Mouse (Mus musculus): ENCODE data around the gene Chmp2a. TPM values are rescaled to one million over a fixed set of nuclear protein-coding genes. Genes with fewer than 3 reads are reported as not detected.

The Chmp2a gene
- polyA plus RNA-seq, 1 experiment from 2014 or later, result 199 TPM

DNA sequence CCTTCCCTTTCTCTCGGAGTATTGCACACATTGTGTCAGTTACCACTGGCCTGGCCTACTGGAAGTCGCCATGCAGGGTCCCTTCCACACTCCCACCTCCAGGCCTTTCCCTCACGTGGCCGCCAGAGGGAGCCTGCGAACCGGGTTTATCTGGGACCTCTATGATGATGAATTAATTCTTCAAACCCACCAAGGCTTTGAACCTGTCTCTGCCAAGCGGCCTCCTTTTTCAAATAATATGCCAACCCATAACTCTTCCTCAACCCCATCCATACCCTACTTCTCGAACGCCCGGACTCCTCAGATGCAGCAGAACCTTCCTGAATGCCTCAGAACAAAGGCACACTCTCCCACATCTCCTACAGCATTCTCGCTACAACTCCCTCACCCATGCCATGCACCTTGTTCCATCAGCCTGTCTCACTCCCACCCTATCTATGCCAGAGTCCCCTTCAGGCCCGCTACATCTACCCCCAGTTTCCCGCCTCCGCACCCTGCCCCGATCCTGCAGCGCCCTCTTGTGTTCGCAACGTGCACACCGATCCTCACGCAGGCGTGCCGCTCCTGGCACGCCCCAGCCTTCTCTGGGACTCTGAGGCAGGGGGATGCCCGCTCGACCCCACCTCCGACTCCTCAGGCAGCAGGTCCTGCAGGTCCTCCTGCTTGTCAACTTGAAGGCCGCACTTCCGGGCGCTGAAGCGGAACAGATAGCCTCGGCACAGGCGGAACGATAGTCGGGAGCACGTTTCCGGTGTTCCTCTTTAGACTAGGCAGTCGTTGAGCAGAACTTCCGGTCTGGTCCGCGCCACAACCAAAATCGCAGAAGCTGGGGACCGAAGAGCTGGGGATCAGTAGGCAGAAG is 25.2 kb downstream of the Chmp2a start:
- Histone ChIP-seq H3K4me2 (ENCODE audit: low read depth, low read length) (peak overlapping the region; percentile 59), H3K36me3 (ENCODE audit: control insufficient read depth, insufficient read depth, low read length) (peaks cover 15% of the 10 kb centered on the region; the same call in 1 of the 2 replicates), H3K9me3 (ENCODE audit: control insufficient read depth, low read length) (no peaks in the 10 kb centered on the region), H3K4me3 (ENCODE audit: low read depth, low read length) (peak overlapping the region; percentile 79), H3K4me1 (ENCODE audit: control insufficient read depth, insufficient read depth, low read length) (peaks cover 10% of the 10 kb centered on the region; the same call in 1 of the 2 replicates), H3K27me3 (ENCODE audit: control insufficient read depth, insufficient read depth, low read length) (no peaks in the 10 kb centered on the region), H3K27ac (ENCODE audit: low read depth, low read length) (peak overlapping the region; percentile 88), H3K9ac (replicated peaks; ENCODE audit: low read depth, low read length) (peak overlapping the region; percentile 83)
- under 1% methylated on average over 42 of the region's 42 CpGs for WGBS
- peak; percentile 91 for ATAC-seq (ENCODE audit: low read depth)

DNA sequence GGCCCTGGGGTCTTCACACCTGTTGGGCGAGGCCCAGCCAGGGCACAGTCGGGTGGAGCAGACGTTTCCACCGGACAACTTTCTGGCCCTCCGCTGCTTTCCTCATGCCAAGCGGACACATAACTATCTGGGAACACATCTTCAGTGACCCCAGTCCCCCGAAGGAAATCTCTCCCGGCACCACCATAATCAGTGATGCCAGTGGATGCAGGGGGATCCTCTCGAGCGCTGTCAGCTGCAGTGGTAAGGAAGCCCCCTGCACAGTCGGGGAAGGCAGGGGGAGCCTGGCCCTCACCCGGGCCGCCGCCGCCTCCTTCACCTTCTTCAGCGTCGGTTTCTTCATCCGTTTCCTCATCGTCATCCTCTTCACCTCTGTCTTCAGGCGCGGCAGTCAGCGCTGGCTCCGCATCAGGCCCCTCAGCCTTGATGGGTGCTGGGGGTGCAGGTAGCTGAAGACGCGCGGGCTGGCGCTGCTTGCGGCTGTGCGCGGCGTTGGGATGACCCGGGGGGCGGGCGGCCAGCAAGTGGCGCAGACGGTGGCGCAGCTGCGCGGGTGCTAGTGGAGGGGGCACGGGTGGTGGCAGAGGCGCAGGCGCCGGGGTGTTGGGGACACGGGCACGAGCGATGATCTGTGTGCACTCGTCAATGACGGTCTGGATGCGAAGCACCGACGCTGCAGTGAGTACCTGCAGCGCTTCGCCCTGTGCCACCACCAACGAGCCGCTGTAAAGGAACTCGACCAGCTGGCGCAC is 27.1 kb downstream of the Chmp2a start:
- H3K4me1 ChIP-seq (ENCODE audit: control insufficient read depth, insufficient read depth, low read length), result peaks cover 10% of the 10 kb centered on the region; the same call in 1 of the 2 replicates
- no peak overlapping the region for H3K27ac ChIP-seq (ENCODE audit: low read depth, low read length)
- ATAC-seq (ENCODE audit: low read depth), result no peak
- H3K4me3 ChIP-seq (ENCODE audit: low read depth, low read length), result 0 out of 2 replicates have a peak overlapping the region, but pooled peaks have one; percentile 6
- no peaks in the 10 kb centered on the region for H3K9me3 ChIP-seq (ENCODE audit: control insufficient read depth, low read length)
- H3K9ac ChIP-seq (replicated peaks; ENCODE audit: low read depth, low read length), result peak overlapping the region; percentile 41
- H3K27me3 ChIP-seq (ENCODE audit: control insufficient read depth, insufficient read depth, low read length), result no peaks in the 10 kb centered on the region
- 33% methylated on average over 56 of the region's 57 CpGs for WGBS
- peaks cover 15% of the 10 kb centered on the region; the same call in 1 of the 2 replicates for H3K36me3 ChIP-seq (ENCODE audit: control insufficient read depth, insufficient read depth, low read length)
- peak overlapping the region; percentile 24; the same call in 1 of the 2 replicates for H3K4me2 ChIP-seq (ENCODE audit: low read depth, low read length)

DNA sequence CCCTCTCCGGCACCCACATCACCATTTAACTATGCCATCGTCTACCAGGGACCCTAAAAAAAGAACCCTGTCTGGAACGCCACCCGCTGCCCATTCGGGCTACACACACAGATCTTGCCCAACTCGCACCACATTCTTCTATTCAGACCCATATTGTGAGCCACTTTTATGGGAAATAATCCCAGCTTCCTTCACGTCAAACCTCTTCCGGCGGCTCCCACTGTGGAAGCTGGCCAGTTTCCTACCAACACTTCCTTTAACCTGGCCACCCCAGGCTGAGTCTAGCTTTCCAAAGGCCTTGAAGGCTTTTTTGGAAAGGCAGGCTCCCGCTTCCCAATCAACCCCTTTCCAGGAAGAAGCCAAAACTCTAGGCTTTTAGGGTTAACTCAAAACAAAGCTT is 28.1 kb downstream of the Chmp2a start:
- no peak overlapping the region for H3K9ac ChIP-seq (replicated peaks; ENCODE audit: low read depth, low read length)
- peaks cover 10% of the 10 kb centered on the region; the same call in 1 of the 2 replicates for H3K4me1 ChIP-seq (ENCODE audit: control insufficient read depth, insufficient read depth, low read length)
- WGBS, result 86% methylated on average over 10 of the region's 10 CpGs
- ATAC-seq (ENCODE audit: low read depth), result no peak
- no peak overlapping the region for H3K27ac ChIP-seq (ENCODE audit: low read depth, low read length)
- no peaks in the 10 kb centered on the region for H3K27me3 ChIP-seq (ENCODE audit: control insufficient read depth, insufficient read depth, low read length)
- no peaks in the 10 kb centered on the region for H3K9me3 ChIP-seq (ENCODE audit: control insufficient read depth, low read length)
- peaks cover 15% of the 10 kb centered on the region; the same call in 1 of the 2 replicates for H3K36me3 ChIP-seq (ENCODE audit: control insufficient read depth, insufficient read depth, low read length)
- H3K4me3 ChIP-seq (ENCODE audit: low read depth, low read length), result no peak overlapping the region
- no peak overlapping the region for H3K4me2 ChIP-seq (ENCODE audit: low read depth, low read length)

DNA sequence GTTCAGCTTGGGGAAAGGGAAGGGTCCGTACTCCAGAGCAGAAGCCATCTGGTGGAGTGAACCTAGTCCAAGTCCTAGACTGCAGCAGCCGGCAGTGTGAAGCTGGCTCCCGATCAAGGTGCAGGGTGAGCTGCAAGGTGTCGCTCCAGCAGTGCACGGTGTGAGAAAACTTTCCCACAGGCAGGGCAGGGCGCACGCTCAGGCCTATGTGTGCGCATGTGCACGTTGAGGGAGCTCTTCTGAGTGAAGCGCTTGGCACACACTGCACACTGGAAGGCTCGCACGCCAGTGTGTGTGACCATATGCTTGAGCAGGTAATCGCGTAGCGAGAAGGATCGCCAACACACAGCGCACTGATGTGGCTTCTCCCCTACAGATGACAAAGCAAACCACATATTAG is 28.6 kb downstream of the Chmp2a start:
- H3K4me2 ChIP-seq (ENCODE audit: low read depth, low read length), result no peak overlapping the region
- H3K27me3 ChIP-seq (ENCODE audit: control insufficient read depth, insufficient read depth, low read length), result no peaks in the 10 kb centered on the region
- 91% methylated on average over 17 of the region's 17 CpGs for WGBS
- no peak for ATAC-seq (ENCODE audit: low read depth)
- no peaks in the 10 kb centered on the region for H3K9me3 ChIP-seq (ENCODE audit: control insufficient read depth, low read length)
- peaks cover 15% of the 10 kb centered on the region; the same call in 1 of the 2 replicates for H3K36me3 ChIP-seq (ENCODE audit: control insufficient read depth, insufficient read depth, low read length)
- no peak overlapping the region for H3K27ac ChIP-seq (ENCODE audit: low read depth, low read length)
- H3K9ac ChIP-seq (replicated peaks; ENCODE audit: low read depth, low read length), result no peak overlapping the region; the same call in 1 of the 2 replicates
- H3K4me3 ChIP-seq (ENCODE audit: low read depth, low read length), result no peak overlapping the region
- peaks cover 10% of the 10 kb centered on the region; the same call in 1 of the 2 replicates for H3K4me1 ChIP-seq (ENCODE audit: control insufficient read depth, insufficient read depth, low read length)

DNA sequence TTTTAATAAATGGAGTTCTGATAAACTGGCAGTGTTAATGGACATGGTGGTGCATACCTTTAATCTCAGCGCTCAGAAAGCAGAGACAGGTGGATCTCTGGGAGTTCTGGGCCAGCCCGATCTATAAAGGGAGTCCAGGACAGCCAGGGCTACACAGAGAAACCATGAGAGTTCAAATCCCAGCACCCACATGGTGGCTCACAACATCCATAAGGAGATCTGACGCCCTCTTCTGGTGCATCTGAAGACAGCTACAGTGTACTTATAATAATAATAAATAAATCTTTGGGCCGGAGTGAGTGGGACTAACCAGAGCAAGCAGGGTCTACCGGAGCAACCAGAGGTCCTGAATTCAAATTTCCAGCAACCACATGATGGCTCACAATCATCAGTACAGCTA is 31.2 kb downstream of the Chmp2a start:
- 76% methylated on average over 5 of the region's 5 CpGs for WGBS

DNA sequence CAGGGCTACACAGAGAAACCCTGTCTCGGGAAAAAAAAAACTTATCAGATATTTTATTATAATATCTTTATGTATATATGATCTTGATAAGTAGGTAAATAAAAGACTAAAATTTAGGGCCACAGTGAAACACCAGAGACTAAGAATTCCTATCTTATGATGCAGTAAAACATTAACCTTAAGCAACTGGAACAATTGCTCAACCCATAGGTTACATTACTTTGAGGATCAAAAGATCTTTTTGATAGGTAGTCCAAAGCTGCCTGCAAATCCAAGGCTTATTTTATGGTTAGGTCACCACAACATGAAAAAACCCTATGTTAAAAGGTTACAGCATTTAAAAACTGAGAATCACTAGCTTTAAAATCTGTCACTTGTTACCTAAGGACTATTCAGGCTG is 33.0 kb downstream of the Chmp2a start:
- H3K9me3 ChIP-seq (ENCODE audit: control insufficient read depth, low read length), result no peaks in the 10 kb centered on the region
- no peak for ATAC-seq (ENCODE audit: low read depth)
- H3K4me3 ChIP-seq (ENCODE audit: low read depth, low read length), result no peak overlapping the region
- H3K27me3 ChIP-seq (ENCODE audit: control insufficient read depth, insufficient read depth, low read length), result no peaks in the 10 kb centered on the region
- H3K36me3 ChIP-seq (ENCODE audit: control insufficient read depth, insufficient read depth, low read length), result peaks cover 9% of the 10 kb centered on the region; the same call in 1 of the 2 replicates
- H3K4me1 ChIP-seq (ENCODE audit: control insufficient read depth, insufficient read depth, low read length), result no peaks in the 10 kb centered on the region
- H3K27ac ChIP-seq (ENCODE audit: low read depth, low read length), result no peak overlapping the region
- H3K4me2 ChIP-seq (ENCODE audit: low read depth, low read length), result no peak overlapping the region
- H3K9ac ChIP-seq (replicated peaks; ENCODE audit: low read depth, low read length), result no peak overlapping the region
- WGBS, result 83% methylated on average over 1 of the region's 1 CpGs

More for the DNA sequence above, 31.2 kb downstream of the Chmp2a start:
- H3K4me3 ChIP-seq (ENCODE audit: low read depth, low read length), result no peak overlapping the region
- ATAC-seq (ENCODE audit: low read depth), result no peak
- H3K27ac ChIP-seq (ENCODE audit: low read depth, low read length), result no peak overlapping the region
- H3K9ac ChIP-seq (replicated peaks; ENCODE audit: low read depth, low read length), result no peak overlapping the region
- no peaks in the 10 kb centered on the region for H3K27me3 ChIP-seq (ENCODE audit: control insufficient read depth, insufficient read depth, low read length)
- peaks cover 15% of the 10 kb centered on the region; the same call in 1 of the 2 replicates for H3K36me3 ChIP-seq (ENCODE audit: control insufficient read depth, insufficient read depth, low read length)
- peaks cover 3% of the 10 kb centered on the region; the same call in 1 of the 2 replicates for H3K4me1 ChIP-seq (ENCODE audit: control insufficient read depth, insufficient read depth, low read length)
- no peak overlapping the region for H3K4me2 ChIP-seq (ENCODE audit: low read depth, low read length)
- no peaks in the 10 kb centered on the region for H3K9me3 ChIP-seq (ENCODE audit: control insufficient read depth, low read length)

DNA sequence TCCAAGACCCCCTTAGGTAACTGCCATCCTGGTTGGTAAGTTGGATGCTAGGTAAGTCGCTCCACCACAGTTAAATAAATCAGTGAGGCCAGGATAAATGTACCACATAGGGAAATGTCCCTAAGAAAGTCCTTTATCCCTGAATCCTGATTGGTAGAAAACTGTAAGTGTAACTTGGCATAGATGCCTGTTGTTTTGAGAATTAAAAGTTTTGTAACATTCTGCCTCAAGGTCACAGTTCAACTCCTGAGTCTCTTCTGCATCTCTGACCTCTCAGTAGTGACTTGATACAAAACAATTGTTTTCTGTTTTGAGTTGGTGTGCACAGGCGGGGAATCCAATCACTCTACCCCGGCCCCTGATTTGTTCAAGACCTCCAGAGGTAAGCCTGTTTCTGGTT is 35.8 kb downstream of the Chmp2a start, which contains the start of gene Trim28:
Gene Trim28, plus strand, starts transcription at position 264 of the 400 bp plus-strand sequence.
- no peak for ATAC-seq (ENCODE audit: low read depth)
- Histone ChIP-seq H3K4me3 (ENCODE audit: low read depth, low read length) (no peak within 1 kb of the TSS), H3K36me3 (ENCODE audit: control insufficient read depth, insufficient read depth, low read length) (no peaks in the 10 kb centered on the region), H3K9ac (replicated peaks; ENCODE audit: low read depth, low read length) (no peak within 1 kb of the TSS), H3K4me1 (ENCODE audit: control insufficient read depth, insufficient read depth, low read length) (no peaks in the 10 kb centered on the region), H3K4me2 (ENCODE audit: low read depth, low read length) (no peak within 1 kb of the TSS), H3K9me3 (ENCODE audit: control insufficient read depth, low read length) (no peaks in the 10 kb centered on the region), H3K27ac (ENCODE audit: low read depth, low read length) (no peak within 1 kb of the TSS), H3K27me3 (ENCODE audit: control insufficient read depth, insufficient read depth, low read length) (no peaks in the 10 kb centered on the region)
- 87% methylated on average over 3 of the region's 3 CpGs for WGBS

DNA sequence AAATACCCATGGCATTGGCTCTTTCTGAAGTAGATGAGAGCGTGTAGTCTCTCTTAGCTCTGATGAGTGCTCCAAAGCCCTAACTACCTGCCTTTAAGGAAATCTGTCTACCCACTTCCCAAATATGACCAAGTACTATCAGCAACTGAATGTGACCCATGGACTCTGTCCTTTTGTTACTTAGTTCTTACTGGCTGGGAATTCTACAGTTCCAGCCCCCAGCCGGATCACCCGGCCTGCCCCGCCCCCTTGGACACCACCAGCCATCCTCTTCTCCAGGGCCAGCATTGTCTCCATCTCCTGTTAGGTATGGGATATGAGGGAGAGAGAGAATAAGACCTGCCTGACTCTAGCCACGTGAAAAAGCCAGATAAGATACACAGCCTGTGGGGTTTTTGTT is 36.6 kb downstream of the Chmp2a start, which contains the start of gene Slc27a5:
Gene Slc27a5, minus strand, starts transcription at position 140 of the 400 bp plus-strand sequence.
- WGBS, result 82% methylated on average over 5 of the region's 5 CpGs
- Histone ChIP-seq H3K4me2 (ENCODE audit: low read depth, low read length) (no peak within 1 kb of the TSS), H3K4me1 (ENCODE audit: control insufficient read depth, insufficient read depth, low read length) (no peaks in the 10 kb centered on the region), H3K4me3 (ENCODE audit: low read depth, low read length) (no peak within 1 kb of the TSS), H3K27me3 (ENCODE audit: control insufficient read depth, insufficient read depth, low read length) (no peaks in the 10 kb centered on the region), H3K36me3 (ENCODE audit: control insufficient read depth, insufficient read depth, low read length) (no peaks in the 10 kb centered on the region), H3K27ac (ENCODE audit: low read depth, low read length) (no peak within 1 kb of the TSS), H3K9me3 (ENCODE audit: control insufficient read depth, low read length) (no peaks in the 10 kb centered on the region), H3K9ac (replicated peaks; ENCODE audit: low read depth, low read length) (no peak within 1 kb of the TSS)
- ATAC-seq (ENCODE audit: low read depth), result no peak

Measured in neural tube, embryonic 14.5 days (tissue).